Mouse (Mus musculus) left cerebral cortex, postnatal 4 days (tissue): Measurements from ENCODE around the gene C8g. TPM values are rescaled to one million over a fixed set of nuclear protein-coding genes. Genes with fewer than 3 reads are reported as not detected.

Source experiments
- DNase-seq: peaks from one replicate; pipeline ENCODE4 v3.0.0-alpha.2; 2022
- intact Hi-C: fragments of 180-260 bp; cut with DNase I; formaldehyde crosslinking; loops from one replicate; pipeline ENCODE4 v1.15.1; 2025
- total RNA-seq, 2 experiments: library from RNA; stranded (reverse); gene quantifications; 2 replicates each; pipeline ENCODE4 v1.2.3; 2021

The C8g gene
- total RNA-seq, 2 experiments from 2014 or later = 0.98 to 1.3 TPM

- DNase-seq = peak; percentile 89
- intact Hi-C loops = no loop called here
Measured at GRCm38 (mm10) chr2:25500576-25501405, 728 bp downstream of the C8g start, which contains the start of gene Fbxw5. TSS of gene Fbxw5 (plus strand) at chr2:25500750.

- intact Hi-C loops = no loop called here
- DNase-seq = no peak
Measured at GRCm38 (mm10) chr2:25500071-25500575, 1.4 kb downstream of the C8g start.

- intact Hi-C loops = no loop called here
- no peak for DNase-seq
Measured at GRCm38 (mm10) chr2:25498622-25499478, 2.7 kb downstream of the C8g start.

GRCm38 (mm10) chr2:25497846-25498575 is 3.5 kb downstream of the C8g start:
- DNase-seq = no peak
- intact Hi-C loops = no loop called here

- DNase-seq = no peak
- intact Hi-C loops = no loop called here
Measured at GRCm38 (mm10) chr2:25496462-25496861, 5.1 kb downstream of the C8g start.

- DNase-seq = no peak
- intact Hi-C loops = no loop called here
Measured at GRCm38 (mm10) chr2:25493476-25493961, 8.0 kb downstream of the C8g start, which contains the start of gene Lcn12. TSS of gene Lcn12 (minus strand) at chr2:25493911.

- no peak for DNase-seq
- intact Hi-C loops = no loop called here
Measured at GRCm38 (mm10) chr2:25492988-25493387, 8.5 kb downstream of the C8g start.

- no peak for DNase-seq
- intact Hi-C loops = no loop called here
Measured at GRCm38 (mm10) chr2:25488671-25489068, 12.8 kb downstream of the C8g start.

- intact Hi-C loops = no loop called here
- no peak for DNase-seq
Measured at GRCm38 (mm10) chr2:25487965-25488670, 13.4 kb downstream of the C8g start.

- DNase-seq = peak; percentile 59
- intact Hi-C loops = no loop called here
Measured at GRCm38 (mm10) chr2:25484901-25485647, 16.4 kb downstream of the C8g start.

GRCm38 (mm10) chr2:25482969-25483368 is 18.6 kb downstream of the C8g start:
- no peak for DNase-seq
- intact Hi-C loops = no loop called here

GRCm38 (mm10) chr2:25480541-25480940 is 21.0 kb downstream of the C8g start:
- intact Hi-C loops = no loop called here
- no peak for DNase-seq

GRCm38 (mm10) chr2:25479551-25480311 is 21.8 kb downstream of the C8g start:
- intact Hi-C loops = no loop called here
- no peak for DNase-seq

GRCm38 (mm10) chr2:25477967-25478675 is 23.4 kb downstream of the C8g start:
- intact Hi-C loops = no loop called here
- DNase-seq = peak; percentile 69

- DNase-seq = no peak
- intact Hi-C loops = no loop called here
Measured at GRCm38 (mm10) chr2:25477541-25477940, 24.0 kb downstream of the C8g start.

- DNase-seq = no peak
- intact Hi-C loops = no loop called here
Measured at GRCm38 (mm10) chr2:25472550-25472949, 29.0 kb downstream of the C8g start.

GRCm38 (mm10) chr2:25469969-25470368 is 31.6 kb downstream of the C8g start, which contains the start of gene Ptgds:
TSS of gene Ptgds (minus strand) at chr2:25470046.
- no peak for DNase-seq
- intact Hi-C loops = no loop called here
